Mouse (Mus musculus): ENCODE data around the gene Ppara. TPM values are rescaled to one million over a fixed set of nuclear protein-coding genes. Genes with fewer than 3 reads are reported as not detected.

Gene Ppara
- total RNA-seq, 2 experiments from 2014 or later: 6.9 to 9.3 TPM

- no peak for DNase-seq (ENCODE audit: low spot score in 2 of 2)
Measured at GRCm38 (mm10) chr15:85795516-85795915, 60.7 kb downstream of the Ppara start.

DNA sequence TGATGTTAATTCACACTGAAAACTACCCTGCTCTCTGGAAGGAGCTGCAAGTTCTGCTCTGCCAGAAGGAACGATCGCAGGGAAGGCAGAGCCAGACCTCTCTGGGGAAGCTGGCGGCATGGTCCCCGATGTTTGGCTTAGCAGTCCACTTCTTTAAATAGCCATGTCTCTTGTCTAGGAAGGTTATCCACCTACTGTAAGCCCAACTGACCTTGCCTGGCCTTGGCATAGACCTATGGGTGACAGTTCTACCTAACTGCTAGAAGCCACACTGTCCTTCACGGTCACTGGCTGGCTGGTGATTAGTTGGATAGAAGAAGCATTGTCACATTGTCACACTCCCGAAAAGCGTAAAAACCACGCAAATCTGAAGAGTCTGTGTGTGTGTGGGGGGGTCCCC, 63.9 kb downstream of the Ppara start:
- DNase-seq (ENCODE audit: low spot score in 2 of 2): no peak

- no peak for DNase-seq (ENCODE audit: low spot score in 2 of 2)
Measured at GRCm38 (mm10) chr15:85802931-85803330, 68.1 kb downstream of the Ppara start.

- DNase-seq (ENCODE audit: low spot score in 2 of 2): no peak
Measured at GRCm38 (mm10) chr15:85806886-85807285, 72.1 kb downstream of the Ppara start.

DNA sequence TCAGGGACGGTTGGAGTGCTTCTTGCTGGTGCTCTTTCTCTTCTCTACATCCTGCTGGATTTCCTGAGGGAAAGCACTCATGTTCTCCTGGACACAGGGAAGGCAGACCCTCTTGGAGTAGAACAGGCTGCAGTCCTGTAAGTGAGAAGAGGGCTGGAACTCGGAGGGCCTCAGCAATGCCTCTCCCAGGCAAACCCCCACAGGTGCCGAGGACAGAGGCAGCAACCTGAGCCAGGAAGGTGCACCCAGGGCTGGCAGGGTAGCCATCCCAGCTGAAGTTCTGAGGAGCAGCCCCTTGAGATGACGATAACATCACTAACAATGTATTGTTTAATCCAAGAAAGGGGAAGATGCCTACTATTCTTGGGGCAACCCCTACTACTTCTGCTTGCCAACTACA, 72.6 kb downstream of the Ppara start:
- DNase-seq (ENCODE audit: low spot score in 2 of 2): no peak

GRCm38 (mm10) chr15:85808031-85808430, 73.2 kb downstream of the Ppara start:
- DNase-seq (ENCODE audit: low spot score in 2 of 2): no peak

GRCm38 (mm10) chr15:85808434-85808833, 73.7 kb downstream of the Ppara start:
- no peak for DNase-seq (ENCODE audit: low spot score in 2 of 2)

DNA sequence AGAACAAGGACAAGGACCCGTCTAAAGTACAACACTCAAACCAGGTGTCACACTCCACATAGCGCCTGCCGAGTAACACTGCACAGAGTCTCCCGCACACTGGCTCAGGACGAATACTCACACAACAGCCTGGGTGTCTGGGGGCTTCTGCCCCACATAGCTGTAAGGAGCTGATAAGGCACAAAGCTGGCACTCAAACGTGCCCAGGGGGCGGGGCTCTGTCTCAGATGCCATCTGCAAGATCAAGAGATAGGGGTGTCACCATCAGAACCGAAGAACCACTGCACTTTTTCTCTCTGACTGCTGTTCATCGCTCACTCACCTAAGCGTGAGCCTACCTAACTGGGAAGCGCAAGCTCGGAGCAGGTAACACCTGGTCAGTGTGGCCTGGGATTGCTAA, 74.3 kb downstream of the Ppara start:
- DNase-seq (ENCODE audit: low spot score in 2 of 2): no peak

GRCm38 (mm10) chr15:85810462-85810805, 75.7 kb downstream of the Ppara start:
- DNase-seq (ENCODE audit: low spot score in 2 of 2): no peak

- peak in 1 of 2 experiments; percentile 47 for DNase-seq (ENCODE audit: low spot score in 2 of 2)
Measured at GRCm38 (mm10) chr15:85810806-85811521, 76.2 kb downstream of the Ppara start.

GRCm38 (mm10) chr15:85811535-85812277, 76.9 kb downstream of the Ppara start, which contains the start of gene Cdpf1:
Gene Cdpf1, minus strand, starts transcription at chr15:85811697.
- peak; percentile 99 for DNase-seq (ENCODE audit: low spot score in 2 of 2)

- DNase-seq (ENCODE audit: low spot score in 2 of 2): no peak
Measured at GRCm38 (mm10) chr15:85813428-85813827, 78.6 kb downstream of the Ppara start.

GRCm38 (mm10) chr15:85821203-85822010, 86.6 kb downstream of the Ppara start, which contains the start of gene Pkdrej:
Gene Pkdrej, minus strand, starts transcription at chr15:85821734.
- peak; percentile 33 to 40 for DNase-seq (ENCODE audit: low spot score in 2 of 2)

DNA sequence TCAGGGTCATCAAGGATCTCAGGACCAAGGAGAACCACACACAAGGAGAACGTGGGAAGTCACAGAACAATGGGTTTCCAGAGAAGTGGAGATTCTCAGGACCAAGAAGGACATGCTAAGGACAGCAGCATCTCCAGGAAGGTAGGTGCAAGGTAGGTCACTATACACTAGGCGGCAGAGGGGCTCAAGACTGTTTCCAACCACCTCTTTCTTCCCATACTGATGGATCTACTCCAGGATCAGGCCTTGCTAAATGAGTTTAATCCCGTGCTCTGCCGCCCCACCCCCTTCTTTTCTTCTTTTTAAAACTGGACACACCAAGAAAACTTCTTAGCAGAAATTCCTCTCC, 87.2 kb downstream of the Ppara start:
- DNase-seq (ENCODE audit: low spot score in 2 of 2): no peak

GRCm38 (mm10) chr15:85826676-85827075, 91.9 kb downstream of the Ppara start:
- no peak for DNase-seq (ENCODE audit: low spot score in 2 of 2)

- no peak for DNase-seq (ENCODE audit: low spot score in 2 of 2)
Measured at GRCm38 (mm10) chr15:85828071-85828470, 93.3 kb downstream of the Ppara start.

GRCm38 (mm10) chr15:85829470-85829869, 94.7 kb downstream of the Ppara start:
- DNase-seq (ENCODE audit: low spot score in 2 of 2): no peak

GRCm38 (mm10) chr15:85831954-85832590, 97.3 kb downstream of the Ppara start, which contains the start of gene Ttc38:
Gene Ttc38, plus strand, starts transcription at chr15:85832306.
- DNase-seq (ENCODE audit: low spot score in 2 of 2): peak; percentile 48 to 77

DNA sequence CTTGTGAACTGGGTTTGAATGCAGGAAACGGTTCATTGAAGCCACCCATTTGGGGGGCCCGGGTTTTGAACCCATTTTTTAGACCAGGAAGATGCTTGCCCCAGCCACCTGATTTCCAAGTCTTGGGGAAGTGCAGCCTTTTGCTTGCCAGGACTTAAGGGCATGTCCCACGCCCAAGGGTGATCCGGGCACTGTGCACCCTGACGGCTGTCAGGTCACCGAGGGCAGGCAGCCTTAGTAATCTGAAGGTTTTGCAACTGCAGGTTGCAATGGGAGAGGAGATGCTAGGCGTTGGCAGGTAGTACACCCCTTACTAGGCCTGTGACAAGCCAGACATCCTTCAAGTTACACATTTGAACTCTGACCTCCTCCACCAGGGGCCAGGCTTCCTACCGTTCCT, 97.8 kb downstream of the Ppara start:
- DNase-seq (ENCODE audit: low spot score in 2 of 2): no peak

- no peak for DNase-seq (ENCODE audit: low spot score in 2 of 2)
Measured at GRCm38 (mm10) chr15:85835335-85835734, 100.6 kb downstream of the Ppara start.

DNA sequence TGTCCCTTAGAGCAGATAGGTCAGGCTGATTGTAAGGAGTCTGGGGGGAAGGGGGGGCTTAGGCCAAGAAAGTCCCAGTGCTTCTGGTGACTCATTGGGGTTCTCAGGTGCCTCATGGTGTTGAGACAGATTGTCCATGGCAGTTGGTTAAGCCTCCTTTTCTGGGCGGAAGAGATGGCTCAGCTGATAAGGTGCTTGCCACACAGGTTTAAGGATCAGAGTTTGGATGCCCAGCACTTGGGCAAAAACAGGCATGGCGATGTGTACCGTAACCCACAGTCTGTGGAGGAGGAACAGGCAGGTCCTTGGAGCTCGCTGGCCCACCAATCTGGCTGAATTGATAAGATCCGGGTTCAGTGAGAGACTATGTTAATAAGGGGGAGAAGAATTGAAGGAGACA, 102.1 kb downstream of the Ppara start:
- DNase-seq (ENCODE audit: low spot score in 2 of 2): no peak

All from gastrocnemius, postnatal 4 days (tissue).